Mouse (Mus musculus) bone marrow macrophage, adult 2 months (primary cell): ENCODE measurements around the gene Adamts12. TPM values are rescaled to one million over a fixed set of nuclear protein-coding genes. Genes with fewer than 3 reads are reported as not detected.

Source experiments
- H3K27ac ChIP-seq: 2 replicates; pipeline ENCODE4 v1.5.1; 2012; ENCODE audit warnings: low read depth, low read length; ENCODE audit not compliant: insufficient read depth
- H3K4me1 ChIP-seq: 2 replicates; pipeline ENCODE4 v1.6.1; 2012; ENCODE audit warnings: low read length; ENCODE audit not compliant: control insufficient read depth, insufficient read depth
- H3K4me3 ChIP-seq: 2 replicates; pipeline ENCODE4 v1.5.1; 2012; ENCODE audit warnings: mild to moderate bottlenecking, low read length, moderate library complexity; ENCODE audit not compliant: insufficient read depth
- CTCF ChIP-seq: IDR thresholded peaks from 2 replicates; pipeline ENCODE4 v1.5.1; 2012; ENCODE audit warnings: low read depth, mild to moderate bottlenecking, low read length, moderate library complexity
- POLR2A ChIP-seq: IDR thresholded peaks from 2 replicates; pipeline ENCODE4 v1.6.1; 2012; ENCODE audit warnings: mild to moderate bottlenecking, low read depth, low read length, borderline replicate concordance
- polyA plus RNA-seq: library from polyadenylated mRNA; stranded (reverse); fragments of >200 nt; gene quantifications from 2 replicates; pipeline ENCODE4 v1.2.4, GENCODE M21; 2012; ENCODE audit not compliant: missing spikeins, insufficient read depth, insufficient read length

Gene Adamts12
- polyA plus RNA-seq, 1 experiment, result 0.23 TPM

DNA sequence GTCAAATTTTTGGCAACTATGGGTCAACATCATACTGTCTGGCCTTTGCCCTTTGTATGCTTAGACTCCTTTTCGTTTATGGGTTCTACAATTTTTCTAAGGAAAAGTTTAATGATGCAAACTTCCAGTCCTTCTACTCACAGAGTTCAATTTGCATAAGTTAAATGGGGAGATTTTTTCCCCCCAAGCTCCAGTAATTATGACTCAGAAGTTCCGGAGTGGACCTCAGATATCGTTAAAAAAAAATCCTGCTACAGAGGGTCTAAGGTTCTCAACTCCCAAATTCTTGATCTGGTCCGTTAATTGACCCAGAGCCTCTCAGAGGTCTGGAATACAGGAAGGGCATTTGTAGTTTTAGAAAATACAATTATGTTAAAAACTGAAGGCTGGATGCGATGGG is 297.2 kb downstream of the Adamts12 start:
- no peak overlapping the region for H3K27ac ChIP-seq
- H3K4me3 ChIP-seq, result no peak overlapping the region
- TF ChIP-seq CTCF (no peak), POLR2A (no peak)
- no peaks in the 10 kb centered on the region for H3K4me1 ChIP-seq

DNA sequence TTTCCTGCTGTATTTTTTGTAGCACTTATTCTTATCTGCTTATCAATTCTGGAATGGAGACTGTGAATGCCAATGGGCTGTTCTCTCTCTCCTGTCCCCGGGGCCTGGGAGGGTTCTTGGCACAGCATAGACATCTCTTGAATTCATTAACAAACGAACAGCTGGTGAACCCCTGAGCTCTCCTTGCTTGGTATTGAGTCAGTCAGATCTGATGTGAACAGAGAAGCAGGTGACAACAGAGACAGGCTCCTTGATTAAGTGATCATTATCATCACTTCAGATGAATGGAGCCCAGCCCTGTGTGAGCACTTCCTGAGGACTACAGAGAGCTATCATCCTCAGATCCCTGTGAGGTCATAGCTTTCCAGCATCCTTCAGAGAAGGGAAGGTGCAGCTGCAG is 299.5 kb downstream of the Adamts12 start:
- TF ChIP-seq POLR2A, result no peak
- TF ChIP-seq CTCF, result no peak
- no peaks in the 10 kb centered on the region for H3K4me1 ChIP-seq
- no peak overlapping the region for H3K27ac ChIP-seq
- H3K4me3 ChIP-seq, result no peak overlapping the region

DNA sequence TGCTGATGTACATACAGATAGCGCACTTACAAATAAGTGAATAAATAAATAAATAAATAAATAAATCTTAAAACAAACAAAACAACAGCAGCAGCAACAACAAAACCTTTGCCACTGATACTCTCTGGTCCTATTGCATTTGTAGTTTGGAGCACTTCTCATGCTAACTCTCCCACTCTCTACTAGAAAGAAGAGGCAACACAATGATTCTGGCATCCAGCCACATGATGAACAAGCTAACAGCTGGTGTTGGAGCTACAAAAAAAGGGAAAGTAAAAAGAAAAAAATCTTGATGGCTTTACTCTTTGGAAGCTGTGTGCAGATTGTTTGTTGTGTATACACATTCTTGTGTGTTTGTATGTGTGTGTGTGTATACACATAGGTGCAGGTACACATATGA is 300.2 kb downstream of the Adamts12 start:
- H3K27ac ChIP-seq, result no peak overlapping the region
- no peaks in the 10 kb centered on the region for H3K4me1 ChIP-seq
- TF ChIP-seq POLR2A (no peak), CTCF (no peak)
- H3K4me3 ChIP-seq, result no peak overlapping the region

DNA sequence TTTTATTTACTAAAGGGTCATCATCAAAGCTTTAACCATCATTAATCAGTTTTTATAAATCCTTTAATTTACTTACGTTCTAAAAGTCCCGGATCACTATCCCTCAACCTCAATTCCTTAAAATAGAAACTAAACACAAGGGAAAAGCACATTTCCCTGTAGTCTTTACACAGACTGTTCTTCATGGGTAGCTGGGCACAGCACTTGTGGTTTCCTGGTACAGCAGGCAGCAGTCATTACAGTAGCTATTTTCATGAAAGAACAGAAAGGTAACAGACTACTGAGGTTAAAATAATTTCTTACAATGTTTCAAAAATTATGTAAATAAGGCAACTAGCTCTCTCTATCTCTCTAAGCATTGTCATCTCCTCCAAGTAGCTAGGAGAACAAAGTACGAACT is 305.0 kb downstream of the Adamts12 start:
- no peak for TF ChIP-seq CTCF
- no peak for TF ChIP-seq POLR2A
- no peak overlapping the region for H3K27ac ChIP-seq
- no peaks in the 10 kb centered on the region for H3K4me1 ChIP-seq
- no peak overlapping the region for H3K4me3 ChIP-seq

DNA sequence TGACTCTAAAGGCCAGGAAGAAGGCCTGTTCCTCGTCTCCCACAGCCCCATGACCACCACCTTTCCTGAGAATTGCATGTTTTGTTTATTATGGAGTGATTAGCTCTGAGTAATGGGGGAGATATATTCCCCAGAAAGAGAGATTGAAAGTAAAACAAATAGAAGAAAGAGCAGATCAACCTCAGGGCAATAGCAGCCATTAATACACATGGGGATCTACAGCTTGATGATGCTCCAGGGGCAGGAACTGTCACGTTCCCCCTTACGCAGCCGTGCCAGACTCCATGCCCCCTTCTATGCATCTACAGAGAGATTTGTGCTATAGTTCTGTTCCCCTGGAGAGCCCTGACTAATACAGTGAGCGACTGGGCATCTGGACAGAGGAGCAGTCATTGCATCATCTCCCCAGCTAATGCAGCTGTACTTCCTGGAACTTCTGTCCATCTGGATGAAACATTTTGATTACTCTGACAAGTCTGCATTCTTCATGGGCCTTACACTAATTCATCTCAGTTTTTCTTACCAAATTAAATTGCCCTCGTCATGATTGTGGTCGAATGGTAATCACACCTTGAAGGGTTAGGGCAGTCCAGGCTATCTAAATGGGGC is 306.0 kb downstream of the Adamts12 start:
- Histone ChIP-seq H3K4me3 (no peak overlapping the region), H3K4me1 (no peaks in the 10 kb centered on the region), H3K27ac (no peak overlapping the region)
- TF ChIP-seq POLR2A, result no peak
- no peak for TF ChIP-seq CTCF

DNA sequence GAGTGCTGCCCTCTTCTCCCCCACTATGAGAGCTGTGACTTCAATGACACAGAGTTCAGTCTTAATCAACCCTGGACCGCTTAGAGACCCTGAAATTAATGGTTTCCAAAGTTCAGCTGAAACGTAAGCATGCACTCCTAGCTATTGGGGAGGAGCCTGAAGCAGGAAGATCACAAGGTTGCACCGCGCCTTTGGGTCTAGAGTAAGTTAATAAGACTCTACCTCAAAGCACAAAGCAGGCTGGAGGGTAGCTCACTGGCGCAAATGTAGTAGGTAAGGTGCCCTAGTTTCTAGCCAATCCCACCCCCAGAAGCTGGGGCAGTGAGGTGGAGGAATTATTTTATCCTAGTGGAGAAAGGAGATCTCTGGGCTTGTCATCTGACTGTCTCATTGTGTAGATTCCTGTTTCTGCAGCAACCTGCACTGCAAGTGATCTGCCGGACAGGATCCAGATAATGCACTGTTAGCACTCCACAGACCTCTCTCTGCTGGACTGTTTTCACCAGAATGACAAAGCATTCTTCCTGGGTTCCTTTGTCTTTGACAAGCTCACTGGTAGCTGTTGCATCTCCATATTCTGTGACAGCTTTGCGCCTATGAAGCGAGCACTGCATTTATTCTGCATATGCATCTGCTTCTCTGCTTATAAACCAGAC is 315.0 kb downstream of the Adamts12 start:
- Histone ChIP-seq H3K27ac (no peak overlapping the region), H3K4me1 (peaks cover 2% of the 10 kb centered on the region; the same call in 1 of the 2 replicates), H3K4me3 (no peak overlapping the region)
- TF ChIP-seq CTCF (no peak), POLR2A (no peak)

DNA sequence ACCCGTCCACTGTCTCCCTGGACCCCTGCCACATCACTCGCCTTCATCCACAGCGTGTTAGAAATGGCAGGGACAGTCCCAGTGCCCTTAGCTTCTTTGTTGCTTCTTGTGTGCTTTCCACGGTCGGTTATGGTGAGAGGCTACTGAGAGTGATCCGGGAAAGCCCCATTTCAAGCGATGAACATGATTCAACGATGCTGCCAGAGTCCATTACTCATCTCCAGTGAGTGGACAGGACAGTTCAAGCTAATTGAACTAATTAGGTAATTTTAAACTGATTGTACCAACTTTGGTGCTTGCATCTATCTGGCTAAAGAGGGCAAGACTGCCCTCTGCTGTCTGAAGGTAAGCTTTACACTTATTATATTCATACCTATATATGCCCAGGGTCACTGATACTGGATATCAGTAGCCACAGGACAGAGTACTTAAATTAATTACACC is 315.5 kb downstream of the Adamts12 start:
- Histone ChIP-seq H3K27ac (no peak overlapping the region), H3K4me3 (no peak overlapping the region), H3K4me1 (peaks cover 2% of the 10 kb centered on the region; the same call in 1 of the 2 replicates)
- no peak for TF ChIP-seq CTCF
- no peak for TF ChIP-seq POLR2A

DNA sequence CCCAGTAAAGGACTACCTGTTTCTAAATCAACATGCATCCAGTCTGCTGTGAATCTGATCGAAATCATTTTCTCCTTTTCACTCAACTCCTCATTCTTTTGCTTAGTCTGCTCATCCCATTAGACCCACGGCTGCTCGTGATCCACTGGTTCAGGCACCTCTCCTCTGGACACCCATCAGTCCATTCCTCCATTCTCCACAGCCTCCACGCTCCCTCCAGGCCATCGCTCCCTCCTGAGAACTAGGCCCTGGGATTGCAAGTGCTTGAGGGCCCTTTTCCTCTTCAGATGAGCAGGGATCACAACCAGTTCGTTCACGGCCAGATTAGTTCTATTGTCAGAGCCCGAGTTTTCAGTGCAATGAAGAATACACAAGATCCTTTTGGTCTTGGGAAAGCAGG is 316.0 kb downstream of the Adamts12 start:
- peaks cover 2% of the 10 kb centered on the region; the same call in 1 of the 2 replicates for H3K4me1 ChIP-seq
- TF ChIP-seq POLR2A (no peak), CTCF (no peak)
- H3K27ac ChIP-seq, result no peak overlapping the region
- no peak overlapping the region for H3K4me3 ChIP-seq

DNA sequence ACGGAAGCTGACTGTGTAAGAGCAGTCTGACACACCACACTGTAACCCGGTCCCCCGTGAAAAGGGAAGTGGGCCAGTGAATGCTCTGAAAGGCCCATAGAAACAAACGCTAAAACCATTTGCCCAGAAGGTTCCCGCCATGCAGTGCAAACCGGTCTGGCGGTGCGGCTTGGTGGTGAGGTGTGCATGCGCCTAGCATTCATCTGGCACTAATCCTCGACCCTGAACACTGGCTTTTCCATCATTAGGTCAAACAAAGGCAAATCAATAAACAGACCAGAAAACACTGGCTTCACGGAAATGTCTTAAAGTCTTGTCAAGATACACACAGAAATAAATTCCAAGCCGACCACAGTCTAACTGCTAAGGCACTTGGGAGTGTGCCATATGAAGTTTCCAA is 318.0 kb downstream of the Adamts12 start:
- H3K4me1 ChIP-seq, result peaks cover 2% of the 10 kb centered on the region; the same call in 1 of the 2 replicates
- TF ChIP-seq CTCF (no peak), POLR2A (no peak)
- H3K27ac ChIP-seq, result no peak overlapping the region
- no peak overlapping the region for H3K4me3 ChIP-seq

DNA sequence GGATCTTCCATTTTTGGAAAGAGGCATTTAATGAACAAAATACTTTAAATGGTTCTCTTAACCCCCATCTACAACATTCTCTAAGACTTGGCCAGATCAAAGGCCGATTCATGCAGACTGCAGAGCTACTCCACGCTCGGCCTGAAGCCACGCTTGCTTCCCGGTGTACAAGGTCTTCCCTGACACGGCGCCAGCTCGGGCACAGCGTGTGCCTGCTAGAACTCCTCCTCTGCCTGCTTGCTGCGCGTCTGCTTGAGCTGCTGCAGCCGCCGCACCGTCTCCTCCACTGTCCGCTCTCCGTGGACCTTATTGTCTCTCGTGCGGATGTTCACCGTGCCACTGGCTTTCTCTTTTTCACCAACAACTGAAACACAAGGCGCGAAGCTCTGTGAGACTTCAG is 319.2 kb downstream of the Adamts12 start:
- H3K27ac ChIP-seq, result no peak overlapping the region
- TF ChIP-seq POLR2A (no peak), CTCF (no peak)
- H3K4me3 ChIP-seq, result no peak overlapping the region
- H3K4me1 ChIP-seq, result peaks cover under 1% of the 10 kb centered on the region; the same call in 1 of the 2 replicates
